Mouse (Mus musculus) testis, adult 2 months (tissue): ENCODE measurements around the gene Gabrr1.

ENCODE experiments used
- CTCF ChIP-seq: fragments of 200-500 bp; IDR thresholded peaks from 2 replicates; pipeline ENCODE4 v1.5.1; 2012; ENCODE audit warnings: low read depth, mild to moderate bottlenecking, inconsistent platforms, low read length, moderate library complexity; ENCODE audit not compliant: control insufficient read depth, insufficient read depth, insufficient replicate concordance
- POLR2A ChIP-seq: fragments of 200-500 bp; IDR thresholded peaks from 2 replicates; pipeline ENCODE4 v1.6.1; 2012; ENCODE audit warnings: low read depth, mild to moderate bottlenecking, inconsistent platforms, low read length, moderate library complexity; ENCODE audit not compliant: control insufficient read depth

DNA sequence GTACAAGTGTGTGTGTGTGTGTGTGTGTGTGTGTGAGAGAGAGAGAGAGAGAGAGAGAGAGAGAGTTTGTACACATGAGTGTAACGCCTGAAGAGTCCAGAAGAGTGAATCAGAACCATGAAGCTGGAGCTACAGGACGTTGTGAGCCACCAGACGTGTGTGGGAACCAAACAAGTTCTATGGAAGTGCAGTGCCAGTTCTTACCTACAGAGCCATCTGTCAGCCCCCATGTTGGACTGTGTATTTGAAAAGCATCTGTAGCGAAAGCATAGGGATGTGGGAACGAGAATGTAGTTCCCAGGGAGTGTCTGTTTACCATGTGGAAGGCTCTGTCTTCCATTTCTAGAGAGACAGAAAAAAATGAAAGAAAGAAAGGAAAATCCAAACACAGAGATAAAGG lies 51.2 kb downstream of the Gabrr1 start:
- no peak for TF ChIP-seq CTCF
- no peak for TF ChIP-seq POLR2A
